Mouse (Mus musculus) bone marrow macrophage, adult 2 months (primary cell): ENCODE measurements around the gene Meis1.

Source experiments
- CTCF ChIP-seq: IDR thresholded peaks from 2 replicates; pipeline ENCODE4 v1.5.1; 2012; ENCODE audit warnings: low read depth, mild to moderate bottlenecking, low read length, moderate library complexity
- POLR2A ChIP-seq: IDR thresholded peaks from 2 replicates; pipeline ENCODE4 v1.6.1; 2012; ENCODE audit warnings: mild to moderate bottlenecking, low read depth, low read length, borderline replicate concordance

- no peak for TF ChIP-seq POLR2A
- no peak for TF ChIP-seq CTCF
Measured at GRCm38 (mm10) chr11:18913251-18913650, 105.5 kb downstream of the Meis1 start.
